In genomic region chr3:146978272-146978671, GRCm38 (mm10) we compare ENCODE assay signal across 31 mouse cellular contexts.
"Had no signal": no experiment of that assay in that cellular context is flagged by ENCODE, and none has a peak within 500 bp of the region (broad histone marks: within the 10 kb centered on the region; RNA-seq: fewer than 3 reads in every experiment).

No protein-coding gene starts in this region.

- H3K27ac ChIP-seq: limb, embryonic 10.5 days; limb, embryonic 12.5 days; limb, embryonic 13.5 days; limb, embryonic 15.5 days; liver, embryonic 12.5 days; liver, embryonic 13.5 days; liver, embryonic 14.5 days; liver, embryonic 15.5 days; lung, embryonic 15.5 days; macrophage; midbrain, embryonic 10.5 days; midbrain, embryonic 12.5 days; midbrain, embryonic 13.5 days; midbrain, embryonic 15.5 days had no signal

- H3K36me3 ChIP-seq: limb, embryonic 10.5 days; limb, embryonic 12.5 days; limb, embryonic 13.5 days; limb, embryonic 15.5 days; liver, embryonic 12.5 days; liver, embryonic 13.5 days; liver, embryonic 15.5 days; lung, embryonic 15.5 days; midbrain, embryonic 10.5 days; midbrain, embryonic 12.5 days; midbrain, embryonic 15.5 days had no signal

- DNase-seq: left cerebral cortex, postnatal 4 days; liver; liver, embryonic 13.5 days; liver, postnatal 0 days; lung, adult 18-20 months; lung, adult 2 months; lung, embryonic 14.5 days; lung, postnatal 10 days; lung, postnatal 14 days; lung, postnatal 36 days; lung, postnatal 4 days; midbrain, embryonic 14.5 days had no signal

- H3K9me3 ChIP-seq: limb, embryonic 10.5 days; limb, embryonic 12.5 days; limb, embryonic 13.5 days; limb, embryonic 15.5 days; liver, embryonic 12.5 days; liver, embryonic 13.5 days; liver, embryonic 15.5 days; lung, embryonic 15.5 days; megakaryocyte, embryonic 14.5 days; midbrain, embryonic 10.5 days; midbrain, embryonic 12.5 days; midbrain, embryonic 13.5 days; midbrain, embryonic 15.5 days had no signal

- H3K4me3 ChIP-seq: limb, embryonic 10.5 days; limb, embryonic 12.5 days; limb, embryonic 13.5 days; limb, embryonic 15.5 days; liver, embryonic 12.5 days; liver, embryonic 13.5 days; liver, embryonic 15.5 days; lung, embryonic 15.5 days; megakaryocyte, embryonic 14.5 days; midbrain, embryonic 10.5 days; midbrain, embryonic 12.5 days; midbrain, embryonic 13.5 days; midbrain, embryonic 15.5 days; myocyte had no signal

- H3K9ac ChIP-seq: limb, embryonic 12.5 days; limb, embryonic 13.5 days; limb, embryonic 15.5 days; liver, embryonic 12.5 days; liver, embryonic 13.5 days; liver, embryonic 14.5 days; liver, embryonic 15.5 days; liver, postnatal 0 days; lung, embryonic 14.5 days; lung, embryonic 15.5 days; midbrain, embryonic 12.5 days; midbrain, embryonic 13.5 days; midbrain, embryonic 15.5 days had no signal

- H3K4me1 ChIP-seq: limb, embryonic 10.5 days; limb, embryonic 12.5 days; limb, embryonic 13.5 days; limb, embryonic 15.5 days; liver, embryonic 12.5 days; liver, embryonic 13.5 days; liver, embryonic 15.5 days; lung, embryonic 15.5 days; megakaryocyte, embryonic 14.5 days; midbrain, embryonic 10.5 days; midbrain, embryonic 12.5 days; midbrain, embryonic 13.5 days; midbrain, embryonic 15.5 days had no signal

- H3K4me2 ChIP-seq: limb, embryonic 12.5 days; limb, embryonic 13.5 days; limb, embryonic 15.5 days; liver, embryonic 11.5 days; liver, embryonic 12.5 days; liver, embryonic 13.5 days; liver, embryonic 15.5 days; lung, embryonic 14.5 days; lung, embryonic 15.5 days; midbrain, embryonic 11.5 days; midbrain, embryonic 12.5 days; midbrain, embryonic 13.5 days; midbrain, embryonic 15.5 days had no signal

- H3K27me3 ChIP-seq: limb, embryonic 12.5 days; limb, embryonic 13.5 days; limb, embryonic 15.5 days; liver, embryonic 12.5 days; liver, embryonic 13.5 days; liver, embryonic 15.5 days; lung, embryonic 15.5 days; megakaryocyte, embryonic 14.5 days; midbrain, embryonic 12.5 days; midbrain, embryonic 13.5 days; midbrain, embryonic 15.5 days had no signal

- ATAC-seq: liver, embryonic 12.5 days; liver, postnatal 0 days; lung, postnatal 0 days; midbrain, embryonic 13.5 days; midbrain, embryonic 15.5 days; midbrain, embryonic 16.5 days had no signal
